Mouse (Mus musculus) forebrain, embryonic 14.5 days (tissue): ENCODE results near the gene Gm28048. TPM values are rescaled to one million over a fixed set of nuclear protein-coding genes. Genes with fewer than 3 reads are reported as not detected.

Source experiments
- ATAC-seq: fragments of 200-750 bp; cut with Nextera tagmentation; 2 replicates; pipeline ENCODE4 v1.8.0; 2017; ENCODE audit warnings: mild to moderate bottlenecking, moderate library complexity
- DNase-seq: peaks from one replicate; pipeline ENCODE4 v3.0.0-alpha.2; 2015; ENCODE audit warnings: low spot score
- H3K27ac ChIP-seq: fragments of 300-500 bp; sonication (generic); 2 replicates; pipeline ENCODE4 v1.5.1; 2014; ENCODE audit warnings: low read depth, mild to moderate bottlenecking, control low read depth, low read length, moderate library complexity
- H3K27me3 ChIP-seq: fragments of 300-500 bp; sonication (generic); replicated peaks from 2 replicates; pipeline ENCODE4 v1.6.1; 2014; ENCODE audit warnings: low read length, control low read depth, mixed read lengths; ENCODE audit not compliant: control insufficient read depth, insufficient read depth
- H3K36me3 ChIP-seq: fragments of 300-500 bp; sonication (generic); 2 replicates; pipeline ENCODE4 v1.6.1; 2014; ENCODE audit warnings: low read length, control low read depth; ENCODE audit not compliant: control insufficient read depth, insufficient read depth
- H3K4me1 ChIP-seq: fragments of 300-500 bp; sonication (generic); 2 replicates; pipeline ENCODE4 v1.6.1; 2014; ENCODE audit warnings: antibody characterized with exemption, low read length, control low read depth; ENCODE audit not compliant: control insufficient read depth, insufficient read depth
- H3K4me2 ChIP-seq: fragments of 300-500 bp; sonication (generic); 2 replicates; pipeline ENCODE4 v1.6.1; 2014; ENCODE audit warnings: mild to moderate bottlenecking, control low read depth, low read length
- H3K4me3 ChIP-seq: fragments of 300-500 bp; sonication (generic); 2 replicates; pipeline ENCODE4 v1.5.1; 2014; ENCODE audit warnings: low read depth, low read length, control low read depth
- H3K9ac ChIP-seq: fragments of 300-500 bp; sonication (generic); 2 replicates; pipeline ENCODE4 v1.6.1; 2014; ENCODE audit warnings: mild to moderate bottlenecking, low read length, control low read depth, moderate library complexity
- H3K9me3 ChIP-seq: fragments of 300-500 bp; sonication (generic); replicated peaks from 2 replicates; pipeline ENCODE4 v1.6.1; 2016; ENCODE audit warnings: low read length, control low read depth, mixed read lengths; ENCODE audit not compliant: control insufficient read depth
- WGBS: fragments of 180-500 bp; shearing (Covaris S2); extraction: QIAGEN DNeasy Blood & Tissue Kit; methylation state at CpG from one replicate; pipeline ENCODE4 v1.1.7; 2014; 5-methylcytosine and 5-hydroxymethylcytosine counted together
- polyA plus RNA-seq: library from polyadenylated mRNA; unstranded; fragments of >200 nt; fragmentation: Nextera tagmentation; extraction: Ambion mirVana; gene quantifications from 2 replicates; pipeline ENCODE4 v1.2.1, GENCODE M21; 2014

Gm28048 gene
- polyA plus RNA-seq, 1 experiment from 2014 or later = 4.3 TPM

DNA sequence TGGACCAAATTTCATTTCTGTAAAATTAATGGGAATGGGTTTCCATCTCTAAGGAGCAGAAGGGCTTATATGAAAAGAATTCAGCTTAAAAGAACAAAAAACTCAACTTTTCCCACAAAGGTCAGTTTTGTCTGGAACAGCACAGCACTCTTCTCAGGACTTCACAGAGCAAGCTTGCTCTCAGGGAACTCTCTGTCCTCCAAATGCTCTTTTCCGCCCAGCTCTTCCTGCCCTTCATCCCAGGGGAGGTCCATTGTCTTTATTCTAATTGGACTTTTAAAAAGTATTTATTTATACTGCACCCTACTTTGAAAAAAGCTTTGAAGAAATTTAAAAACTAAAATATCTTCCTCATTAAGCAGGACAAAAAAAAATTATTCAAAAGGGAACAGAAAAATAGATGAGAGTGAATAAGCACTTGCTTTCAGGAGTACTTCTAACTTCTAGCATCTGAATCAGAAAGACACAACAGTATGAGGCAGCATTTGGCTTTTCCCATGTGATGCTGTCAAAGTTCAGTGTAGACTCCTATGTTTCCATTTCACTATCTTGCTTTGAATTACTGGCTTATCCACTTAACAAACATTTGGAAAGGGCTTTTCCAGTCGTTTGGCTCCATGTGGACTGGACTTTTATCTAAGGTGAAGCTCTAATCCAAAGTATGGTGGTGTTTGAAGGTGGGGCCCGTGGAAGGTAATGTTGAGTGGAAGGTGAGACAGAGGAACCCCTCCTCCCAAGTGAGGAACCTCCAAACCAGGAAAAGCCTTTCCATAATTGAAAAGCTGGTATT lies 101.3 kb downstream of the Gm28048 start:
- Histone ChIP-seq H3K27me3 (no peaks in the 10 kb centered on the region), H3K4me1 (no peaks in the 10 kb centered on the region), H3K9me3 (no peaks in the 10 kb centered on the region), H3K4me3 (no peak overlapping the region), H3K36me3 (no peaks in the 10 kb centered on the region), H3K4me2 (no peak overlapping the region), H3K27ac (no peak overlapping the region), H3K9ac (no peak overlapping the region)
- no peak for ATAC-seq
- DNase-seq = no peak
- 62% methylated on average over 3 of the region's 3 CpGs for WGBS

DNA sequence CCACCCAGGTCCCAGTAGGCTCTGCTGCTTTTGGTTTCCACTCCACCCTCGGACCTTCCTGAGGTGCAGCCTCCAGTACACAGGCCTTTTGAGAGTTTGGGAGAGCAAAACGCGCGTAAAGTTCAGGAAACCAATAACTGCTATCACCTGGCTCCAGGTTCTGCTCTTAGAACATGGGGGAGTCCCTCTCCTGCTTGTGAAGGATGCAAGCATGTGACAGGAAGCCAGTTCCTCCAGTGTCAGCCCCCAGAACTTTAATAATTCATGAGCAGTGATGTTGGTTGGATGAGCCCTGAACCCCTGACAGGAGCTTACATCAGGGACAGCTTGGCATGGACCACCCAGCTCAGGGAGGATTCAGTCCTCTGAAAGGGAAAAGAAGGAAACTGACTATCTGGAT lies 102.2 kb downstream of the Gm28048 start:
- Histone ChIP-seq H3K36me3 (no peaks in the 10 kb centered on the region), H3K9ac (no peak overlapping the region), H3K4me1 (no peaks in the 10 kb centered on the region), H3K27me3 (no peaks in the 10 kb centered on the region), H3K4me3 (no peak overlapping the region), H3K9me3 (no peaks in the 10 kb centered on the region), H3K27ac (no peak overlapping the region), H3K4me2 (no peak overlapping the region)
- 90% methylated on average over 4 of the region's 4 CpGs for WGBS
- ATAC-seq (no peak), DNase-seq (no peak)

DNA sequence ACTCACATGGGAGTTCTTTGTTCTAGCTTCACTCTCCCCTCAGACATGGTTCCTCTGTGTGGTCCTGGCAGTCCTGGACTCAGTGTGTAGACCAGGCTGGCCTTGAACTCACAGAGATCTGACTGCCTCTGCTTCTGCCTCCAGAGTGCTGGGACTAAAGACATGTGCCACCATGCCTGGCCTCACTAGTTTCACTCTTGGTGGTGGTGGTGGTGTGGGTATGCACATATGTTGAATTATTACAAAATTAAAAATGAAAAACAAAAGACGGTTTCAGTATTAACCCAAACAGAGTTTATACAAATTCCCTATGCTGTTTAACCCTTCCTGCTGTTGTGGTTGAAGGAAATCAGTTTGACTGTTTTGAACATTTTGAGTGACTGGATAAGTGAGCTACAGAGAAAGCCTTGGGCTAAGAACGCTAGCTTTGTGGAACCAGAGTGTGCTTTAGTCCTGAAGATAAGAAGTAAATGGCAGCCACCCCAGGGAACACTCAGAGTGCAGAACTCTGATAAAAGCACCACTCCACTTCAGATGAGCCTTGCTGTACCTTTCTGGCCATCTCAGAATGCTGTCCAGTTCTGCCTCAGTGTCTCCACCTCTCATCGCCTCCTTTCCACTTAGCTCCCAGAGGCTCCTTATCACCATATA lies 105.1 kb downstream of the Gm28048 start:
- ATAC-seq = no peak
- H3K4me3 ChIP-seq = no peak overlapping the region
- H3K4me2 ChIP-seq = no peak overlapping the region
- no peaks in the 10 kb centered on the region for H3K36me3 ChIP-seq
- no peak overlapping the region for H3K9ac ChIP-seq
- WGBS = 94% methylated on average over 3 of the region's 3 CpGs
- H3K27ac ChIP-seq = no peak overlapping the region
- H3K4me1 ChIP-seq = no peaks in the 10 kb centered on the region
- DNase-seq = no peak
- H3K9me3 ChIP-seq = no peaks in the 10 kb centered on the region
- no peaks in the 10 kb centered on the region for H3K27me3 ChIP-seq

DNA sequence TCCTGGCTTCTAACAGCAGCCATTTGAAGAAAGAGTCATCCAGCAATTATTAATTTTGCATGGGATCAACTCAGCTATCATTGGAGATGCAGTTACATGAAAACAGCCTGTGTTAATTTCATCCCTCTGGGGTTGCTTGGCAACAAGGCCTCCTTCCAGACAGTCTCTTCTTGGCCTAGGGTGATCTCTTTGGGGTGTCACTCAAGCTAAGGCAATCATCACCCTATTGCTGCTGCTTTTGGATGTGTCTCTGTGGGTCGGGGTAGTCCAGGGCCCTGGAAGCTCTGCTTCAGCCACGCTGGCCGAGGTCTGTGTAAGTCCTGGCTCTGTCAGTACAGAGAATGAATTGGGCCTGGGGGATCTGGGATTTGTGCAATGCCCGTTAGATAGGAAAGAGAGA lies 106.6 kb downstream of the Gm28048 start:
- no peak for DNase-seq
- ATAC-seq = peak; percentile 37; the same call in 1 of the 2 replicates
- WGBS = 67% methylated on average over 4 of the region's 4 CpGs
- Histone ChIP-seq H3K36me3 (no peaks in the 10 kb centered on the region), H3K4me2 (no peak overlapping the region), H3K9ac (no peak overlapping the region), H3K27ac (no peak overlapping the region), H3K4me1 (no peaks in the 10 kb centered on the region), H3K9me3 (no peaks in the 10 kb centered on the region), H3K4me3 (no peak overlapping the region), H3K27me3 (no peaks in the 10 kb centered on the region)

DNA sequence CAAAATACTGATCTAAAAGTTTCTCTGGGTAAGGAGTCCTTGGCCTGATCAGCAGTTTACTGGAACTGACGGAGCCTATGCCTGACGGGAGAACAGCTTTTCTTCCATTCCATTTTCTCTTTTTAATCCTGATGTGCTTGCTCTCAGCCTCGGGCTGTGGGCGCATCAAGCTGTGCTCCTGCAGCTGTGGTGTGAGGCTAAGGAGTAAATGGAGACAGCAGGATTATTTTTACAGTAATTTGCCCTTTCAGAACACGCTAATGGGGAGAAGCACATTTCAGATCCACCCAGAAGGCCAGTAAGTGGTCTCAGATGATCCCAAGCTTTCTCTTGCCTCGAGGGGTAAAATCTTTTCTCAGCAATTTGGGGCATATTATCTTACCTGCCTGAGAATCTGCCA lies 107.1 kb downstream of the Gm28048 start:
- Histone ChIP-seq H3K4me1 (no peaks in the 10 kb centered on the region), H3K9me3 (no peaks in the 10 kb centered on the region), H3K9ac (no peak overlapping the region), H3K36me3 (no peaks in the 10 kb centered on the region), H3K4me3 (no peak overlapping the region), H3K27ac (no peak overlapping the region), H3K27me3 (no peaks in the 10 kb centered on the region), H3K4me2 (no peak overlapping the region)
- ATAC-seq = no peak; the same call in 1 of the 2 replicates
- 55% methylated on average over 6 of the region's 6 CpGs for WGBS
- DNase-seq = no peak

DNA sequence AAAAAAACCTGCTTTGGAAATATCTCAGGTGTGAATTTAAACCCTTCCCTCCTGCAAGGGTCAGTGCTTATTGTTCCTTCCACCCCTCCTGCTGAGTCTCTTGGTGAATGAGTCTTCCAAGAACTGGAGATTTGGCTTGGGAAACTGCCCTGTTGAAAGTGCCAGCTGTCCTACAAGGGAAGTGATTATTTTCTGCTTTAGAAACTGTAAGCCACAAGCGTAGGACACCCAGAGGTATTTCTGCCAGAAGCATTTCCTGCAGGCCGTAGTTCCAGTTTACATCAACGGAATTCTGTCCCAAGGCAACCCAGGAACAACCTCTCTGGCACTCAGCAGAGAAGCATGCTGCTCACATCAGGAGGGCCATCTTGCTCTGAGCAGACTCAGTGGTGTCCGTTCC lies 108.5 kb downstream of the Gm28048 start:
- DNase-seq (no peak), ATAC-seq (no peak)
- H3K4me1 ChIP-seq = no peaks in the 10 kb centered on the region
- H3K4me2 ChIP-seq = no peak overlapping the region
- H3K27me3 ChIP-seq = no peaks in the 10 kb centered on the region
- H3K9ac ChIP-seq = no peak overlapping the region
- H3K36me3 ChIP-seq = no peaks in the 10 kb centered on the region
- 59% methylated on average over 4 of the region's 4 CpGs for WGBS
- no peak overlapping the region for H3K27ac ChIP-seq
- no peak overlapping the region for H3K4me3 ChIP-seq
- no peaks in the 10 kb centered on the region for H3K9me3 ChIP-seq

DNA sequence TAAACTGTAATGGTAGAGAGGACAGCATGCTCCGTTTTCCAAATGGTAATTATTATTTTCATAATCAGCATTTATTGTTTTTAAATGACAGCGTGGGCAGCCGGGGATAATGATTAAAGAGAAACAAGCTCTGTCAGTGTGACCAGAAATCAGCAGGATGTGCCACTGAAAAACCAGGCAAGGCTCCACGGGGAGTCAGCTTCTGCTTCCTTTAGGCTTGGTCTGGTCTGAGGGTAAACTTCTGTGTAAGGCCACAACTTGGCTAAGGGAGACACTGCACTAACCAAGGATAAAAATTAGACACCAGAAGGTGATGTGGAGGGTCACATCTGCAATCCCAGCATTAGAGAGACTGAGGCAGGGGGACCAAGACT lies 109.6 kb downstream of the Gm28048 start:
- H3K4me2 ChIP-seq = no peak overlapping the region
- 65% methylated on average over 4 of the region's 4 CpGs for WGBS
- no peak overlapping the region for H3K9ac ChIP-seq
- H3K4me3 ChIP-seq = no peak overlapping the region
- H3K36me3 ChIP-seq = no peaks in the 10 kb centered on the region
- H3K27me3 ChIP-seq = no peaks in the 10 kb centered on the region
- no peak overlapping the region for H3K27ac ChIP-seq
- H3K4me1 ChIP-seq = no peaks in the 10 kb centered on the region
- H3K9me3 ChIP-seq = no peaks in the 10 kb centered on the region
- no peak for DNase-seq
- ATAC-seq = no peak

DNA sequence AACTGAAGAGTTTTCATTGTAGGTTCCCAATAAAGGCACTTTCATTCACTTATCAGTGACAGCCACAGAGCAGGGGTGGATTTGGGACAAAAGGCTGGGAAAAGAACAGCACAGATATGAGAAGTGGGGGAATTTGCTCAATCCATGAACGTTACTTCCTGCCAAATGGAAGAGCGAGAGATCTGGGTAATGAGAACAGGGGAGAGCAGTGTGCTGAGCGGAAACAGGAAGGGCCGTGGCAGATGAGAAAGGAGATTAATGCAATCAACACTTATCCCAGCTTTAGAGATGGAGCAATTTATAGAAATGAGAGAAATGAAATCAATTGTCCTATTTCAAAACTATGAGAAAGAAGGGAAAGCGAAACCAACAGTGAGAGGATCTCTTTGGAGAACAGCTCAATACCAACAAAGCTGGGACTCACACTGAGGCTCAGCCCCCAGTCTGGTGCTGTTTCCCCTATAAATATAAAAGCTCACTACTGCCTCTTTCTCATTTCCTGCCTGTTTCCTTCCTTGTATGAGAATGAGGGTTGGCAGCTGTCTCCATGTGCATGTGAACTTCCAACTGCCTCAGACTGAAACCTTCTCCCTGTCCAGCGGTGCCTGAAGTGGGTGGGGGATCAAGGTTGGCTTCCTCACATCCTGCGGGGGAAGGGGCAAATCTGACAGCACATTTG lies 110.1 kb downstream of the Gm28048 start:
- ATAC-seq (no peak), DNase-seq (no peak)
- Histone ChIP-seq H3K9me3 (no peaks in the 10 kb centered on the region), H3K27me3 (no peaks in the 10 kb centered on the region), H3K36me3 (no peaks in the 10 kb centered on the region), H3K27ac (no peak overlapping the region), H3K4me2 (no peak overlapping the region), H3K9ac (no peak overlapping the region), H3K4me1 (no peaks in the 10 kb centered on the region), H3K4me3 (no peak overlapping the region)
- WGBS = 71% methylated on average over 7 of the region's 7 CpGs

DNA sequence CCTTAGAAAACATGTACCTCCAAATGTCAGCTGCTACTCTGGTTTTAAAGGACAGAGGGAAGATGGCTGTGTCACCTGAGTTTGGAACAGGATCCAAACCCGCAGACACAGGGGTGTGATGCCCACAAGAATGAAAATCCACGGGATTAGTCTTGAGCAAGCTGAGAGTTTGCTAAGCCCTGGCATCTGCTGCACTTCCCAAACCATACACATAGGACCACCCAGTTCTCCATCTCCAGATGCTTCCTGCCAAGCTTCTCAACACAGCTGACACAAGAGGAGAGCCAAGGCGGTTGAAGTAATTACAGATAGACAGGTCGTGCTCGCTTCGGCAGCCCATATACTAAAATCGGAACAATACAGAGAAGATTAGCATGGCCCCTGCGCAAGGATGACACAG lies 113.3 kb downstream of the Gm28048 start:
- no peaks in the 10 kb centered on the region for H3K27me3 ChIP-seq
- H3K9me3 ChIP-seq = no peaks in the 10 kb centered on the region
- H3K9ac ChIP-seq = no peak overlapping the region
- DNase-seq (no peak), ATAC-seq (no peak)
- no peak overlapping the region for H3K27ac ChIP-seq
- no peak overlapping the region for H3K4me3 ChIP-seq
- peaks cover 12% of the 10 kb centered on the region; the same call in 1 of the 2 replicates for H3K4me1 ChIP-seq
- 88% methylated on average over 8 of the region's 8 CpGs for WGBS
- no peaks in the 10 kb centered on the region for H3K36me3 ChIP-seq
- H3K4me2 ChIP-seq = no peak overlapping the region
